Mouse (Mus musculus) liver, embryonic 12.5 days (tissue): ENCODE measurements around the gene Copz2. TPM values are rescaled to one million over a fixed set of nuclear protein-coding genes. Genes with fewer than 3 reads are reported as not detected.
"Not testable (repeated sequence)": the region's sequence is repeated elsewhere in the genome, so short reads cannot be mapped to it uniquely, and the experiment has no call there.

ENCODE experiments used
- ATAC-seq: fragments of 200-750 bp; cut with Nextera tagmentation; 2 replicates; pipeline ENCODE4 v1.8.0; 2017; ENCODE audit warnings: moderate number of reproducible peaks, mild to moderate bottlenecking, moderate library complexity
- H3K27ac ChIP-seq: fragments of 300-500 bp; sonication (generic); 2 replicates; pipeline ENCODE4 v1.5.1; 2016; ENCODE audit warnings: mild to moderate bottlenecking
- H3K27me3 ChIP-seq: fragments of 300-500 bp; sonication (generic); replicated peaks from 2 replicates; pipeline ENCODE4 v1.6.1; 2016; ENCODE audit warnings: mild to moderate bottlenecking, moderate library complexity
- H3K36me3 ChIP-seq: fragments of 300-500 bp; sonication (generic); 2 replicates; pipeline ENCODE4 v1.6.1; 2016; ENCODE audit warnings: mild to moderate bottlenecking, moderate library complexity
- H3K4me1 ChIP-seq: fragments of 300-500 bp; sonication (generic); 2 replicates; pipeline ENCODE4 v1.6.1; 2016
- H3K4me2 ChIP-seq: fragments of 300-500 bp; sonication (generic); 2 replicates; pipeline ENCODE4 v1.6.1; 2016; ENCODE audit warnings: mild to moderate bottlenecking, moderate library complexity
- H3K4me3 ChIP-seq: fragments of 300-500 bp; sonication (generic); 2 replicates; pipeline ENCODE4 v1.5.1; 2016; ENCODE audit warnings: mild to moderate bottlenecking, moderate library complexity
- H3K9ac ChIP-seq: fragments of 300-500 bp; sonication (generic); 2 replicates; pipeline ENCODE4 v1.6.1; 2016; ENCODE audit warnings: mild to moderate bottlenecking, moderate library complexity
- H3K9me3 ChIP-seq: fragments of 300-500 bp; sonication (generic); replicated peaks from 2 replicates; pipeline ENCODE4 v1.6.1; 2016; ENCODE audit warnings: mild to moderate bottlenecking, moderate library complexity
- WGBS: fragments of 180-500 bp; shearing (Covaris S2); methylation state at CpG from one replicate; pipeline ENCODE4 v1.1.7; 2016; ENCODE audit not compliant: insufficient replicate concordance; 5-methylcytosine and 5-hydroxymethylcytosine counted together
- polyA plus RNA-seq: library from polyadenylated mRNA; unstranded; fragments of >200 nt; fragmentation: Nextera tagmentation; extraction: Ambion mirVana; gene quantifications from 2 replicates; pipeline ENCODE4 v1.2.1, GENCODE M21; 2016

Copz2 gene
- 25.6 and 26.7 TPM in 2 replicates for polyA plus RNA-seq

DNA sequence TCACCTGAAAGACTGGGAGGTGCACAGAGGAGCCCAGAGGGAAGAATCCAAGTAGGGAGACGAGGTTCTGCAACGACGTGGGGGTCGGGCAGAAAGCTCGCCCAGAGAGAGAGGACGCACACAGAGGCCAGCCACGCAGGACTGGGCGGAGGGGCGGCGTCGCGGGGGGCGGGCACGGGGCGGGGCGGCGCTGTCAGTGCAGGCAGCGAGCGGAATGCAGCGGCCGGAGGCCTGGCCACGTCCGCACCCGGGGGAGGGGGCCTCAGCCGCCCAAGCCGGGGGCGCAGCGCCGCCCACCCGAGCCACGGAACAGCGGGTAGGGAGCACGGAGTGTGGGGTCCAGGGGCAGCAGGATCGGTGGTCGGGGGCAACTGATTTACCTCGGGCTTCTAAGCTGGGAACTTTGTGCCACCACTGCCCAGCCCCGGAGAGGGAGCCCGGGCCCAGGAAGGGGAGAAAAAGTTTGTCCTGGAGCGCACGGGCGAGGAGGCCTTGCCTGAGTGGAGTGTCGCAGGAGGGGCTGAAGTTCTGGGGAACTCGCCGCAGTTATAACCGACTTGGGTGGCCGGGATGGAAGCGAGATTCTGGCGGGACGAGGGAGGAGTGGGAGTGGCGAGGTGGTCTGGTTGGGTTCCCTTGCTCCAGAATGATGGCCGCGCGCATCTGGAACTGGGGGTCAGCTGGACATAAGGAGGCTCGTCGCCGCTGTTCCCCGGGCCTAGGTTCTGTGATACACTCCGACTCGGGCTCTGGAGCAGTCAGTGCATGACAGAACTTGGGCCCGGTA, at the start of gene Copz2:
Gene Copz2, plus strand, starts transcription at position 190 of the 787 bp plus-strand sequence.
- WGBS = 2% methylated on average over 60 of the region's 60 CpGs

DNA sequence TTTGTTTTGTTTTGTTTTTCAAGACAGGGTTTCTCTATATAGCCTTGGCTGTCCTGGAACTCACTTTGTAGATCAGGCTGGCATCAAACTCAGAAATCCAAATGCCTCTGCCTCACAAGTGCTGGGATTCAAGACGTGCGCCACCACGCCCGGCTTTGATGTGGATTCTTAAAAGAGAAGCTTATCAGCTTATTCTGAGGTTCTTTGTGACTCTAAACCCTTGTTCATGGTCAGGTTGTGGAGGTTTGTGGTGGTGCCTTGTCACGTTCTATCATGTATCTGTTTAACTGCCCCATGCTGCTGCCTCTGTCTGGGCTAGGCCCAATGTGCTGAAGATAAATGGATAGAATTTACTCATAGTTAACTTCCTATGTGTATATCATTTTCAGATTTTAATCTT, 44.1 kb upstream of the Copz2 start:
- ATAC-seq = no peak
- Histone ChIP-seq H3K27ac (no peak overlapping the region), H3K4me1 (no peaks in the 10 kb centered on the region), H3K4me2 (no peak overlapping the region), H3K4me3 (no peak overlapping the region), H3K36me3 (peaks cover 98% of the 10 kb centered on the region), H3K27me3 (no peaks in the 10 kb centered on the region), H3K9ac (no peak overlapping the region), H3K9me3 (no peaks in the 10 kb centered on the region)
- WGBS = 83% methylated on average over 5 of the region's 5 CpGs

More for the DNA sequence above, at the start of gene Copz2:
- H3K4me1 ChIP-seq = peaks cover 12% of the 10 kb centered on the region
- H3K27me3 ChIP-seq = peaks cover 41% of the 10 kb centered on the region
- H3K9me3 ChIP-seq = no peaks in the 10 kb centered on the region
- peak within 1 kb of the TSS; percentile 82 for H3K4me2 ChIP-seq
- H3K36me3 ChIP-seq = no peaks in the 10 kb centered on the region
- H3K27ac ChIP-seq = no peak within 1 kb of the TSS
- ATAC-seq = peak; percentile 51; the same call in 1 of the 2 replicates
- H3K9ac ChIP-seq = peak within 1 kb of the TSS; percentile 57
- H3K4me3 ChIP-seq = peak within 1 kb of the TSS; percentile 58

DNA sequence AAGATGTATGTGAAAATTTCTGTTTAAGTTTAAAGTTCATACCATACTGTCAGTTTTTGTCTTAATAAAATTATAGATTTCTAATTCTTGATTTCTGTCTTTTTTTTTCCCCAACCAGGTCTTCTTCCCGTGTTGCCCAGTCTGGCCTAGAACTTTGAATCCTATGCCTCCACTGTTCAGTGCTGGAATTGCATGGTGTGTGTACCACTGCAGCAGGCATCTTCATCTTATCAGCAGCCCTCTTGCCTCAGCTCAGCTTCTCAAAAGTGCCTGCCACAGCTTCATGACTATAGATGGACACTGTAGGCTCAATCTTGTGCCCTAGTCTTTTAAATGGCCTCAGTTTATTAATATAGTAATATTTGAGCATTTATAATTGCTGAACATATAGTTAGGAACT, 41.6 kb upstream of the Copz2 start:
- H3K36me3 ChIP-seq = peaks cover 97% of the 10 kb centered on the region
- H3K4me3 ChIP-seq = no peak overlapping the region
- H3K4me2 ChIP-seq = no peak overlapping the region
- 41% methylated on average over 1 of the region's 1 CpGs for WGBS
- H3K9ac ChIP-seq = no peak overlapping the region
- no peak overlapping the region for H3K27ac ChIP-seq
- no peak for ATAC-seq
- no peaks in the 10 kb centered on the region for H3K4me1 ChIP-seq
- no peaks in the 10 kb centered on the region for H3K27me3 ChIP-seq
- no peaks in the 10 kb centered on the region for H3K9me3 ChIP-seq

DNA sequence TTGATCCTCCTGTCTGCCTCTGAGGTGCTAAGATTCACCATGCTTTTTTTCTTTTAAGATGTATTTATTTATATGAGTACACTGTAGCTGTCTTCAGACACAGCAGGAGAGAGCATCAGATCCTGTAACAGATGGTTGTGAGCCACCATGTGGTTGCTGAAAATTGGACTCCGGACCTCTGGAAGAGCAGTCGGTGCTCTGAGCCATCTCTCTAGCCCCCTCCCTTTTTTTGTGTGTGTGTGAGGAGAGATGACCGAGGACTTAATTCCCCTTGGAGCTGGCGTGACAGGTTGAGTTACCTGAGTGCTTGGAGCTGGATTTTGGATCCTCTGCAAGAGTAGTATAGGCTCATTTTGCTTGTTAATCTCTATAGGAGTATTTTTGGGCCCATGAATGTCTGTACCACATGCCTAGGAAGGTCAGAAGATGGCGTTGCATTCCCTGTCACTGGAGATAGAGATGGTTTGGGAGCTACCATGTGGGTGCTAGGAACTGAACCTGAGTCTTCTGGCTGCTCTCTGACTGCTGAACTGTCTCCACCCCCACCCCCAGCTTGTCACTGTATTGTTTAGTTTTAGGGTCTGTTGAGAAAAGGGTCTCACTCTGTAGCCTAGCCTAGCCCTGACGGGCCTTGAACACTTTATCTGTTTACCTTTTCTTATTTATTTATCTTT, 40.0 kb upstream of the Copz2 start:
- Histone ChIP-seq H3K9me3 (no peaks in the 10 kb centered on the region), H3K27ac (no peak overlapping the region), H3K36me3 (peaks cover 96% of the 10 kb centered on the region), H3K4me1 (no peaks in the 10 kb centered on the region), H3K27me3 (no peaks in the 10 kb centered on the region), H3K4me3 (no peak overlapping the region), H3K4me2 (no peak overlapping the region), H3K9ac (no peak overlapping the region)
- no peak for ATAC-seq
- WGBS = 90% methylated on average over 6 of the region's 6 CpGs

DNA sequence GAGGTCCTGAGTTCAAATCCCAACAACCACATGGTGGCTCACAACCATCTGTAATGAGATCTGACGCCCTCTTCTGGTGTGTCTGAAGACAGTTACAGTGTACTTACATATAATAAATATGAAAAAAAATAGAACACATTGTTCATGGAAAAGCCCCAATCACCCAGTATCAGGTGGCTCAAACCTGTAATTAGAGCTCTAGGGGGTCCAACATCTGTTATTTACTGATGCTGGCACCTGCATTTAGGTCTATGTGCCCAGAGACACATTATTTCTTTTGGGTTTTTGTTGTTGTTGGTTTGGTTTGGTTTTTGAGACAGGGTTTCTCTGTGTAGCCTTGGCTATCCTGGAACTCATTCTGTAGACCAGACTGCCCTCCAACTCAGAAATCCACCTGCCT, 38.5 kb upstream of the Copz2 start:
- 71% methylated on average over 1 of the region's 1 CpGs for WGBS
- H3K4me1 ChIP-seq, H3K9ac ChIP-seq, ATAC-seq, H3K4me2 ChIP-seq, H3K27ac ChIP-seq, H3K27me3 ChIP-seq, H3K9me3 ChIP-seq, H3K4me3 ChIP-seq: not testable (repeated sequence)
- H3K36me3 ChIP-seq = peaks cover 96% of the 10 kb centered on the region

DNA sequence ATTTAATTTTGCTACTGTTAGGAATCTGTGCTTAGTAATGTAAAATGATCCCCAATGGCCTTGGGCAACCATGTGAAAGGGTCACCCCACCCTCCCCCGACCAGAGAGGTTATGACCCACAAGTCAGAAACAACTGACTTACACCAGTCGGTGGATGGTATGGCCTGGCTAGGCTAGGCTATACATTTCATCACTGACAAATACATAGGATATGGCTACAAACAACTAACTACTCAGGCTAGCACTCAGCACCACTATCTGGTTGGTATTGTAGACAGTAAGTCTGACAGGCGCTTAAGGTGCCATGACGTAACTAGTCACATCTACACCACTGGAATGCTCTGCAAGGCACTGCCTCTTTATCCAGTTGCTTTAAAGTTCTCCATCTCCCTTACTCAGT, 36.2 kb upstream of the Copz2 start:
- no peak for ATAC-seq
- Histone ChIP-seq H3K4me1 (no peaks in the 10 kb centered on the region), H3K4me2 (no peak overlapping the region), H3K4me3 (no peak overlapping the region), H3K27ac (no peak overlapping the region), H3K27me3 (no peaks in the 10 kb centered on the region), H3K9ac (no peak overlapping the region), H3K9me3 (no peaks in the 10 kb centered on the region), H3K36me3 (peaks cover 98% of the 10 kb centered on the region)
- WGBS = 83% methylated on average over 4 of the region's 4 CpGs

DNA sequence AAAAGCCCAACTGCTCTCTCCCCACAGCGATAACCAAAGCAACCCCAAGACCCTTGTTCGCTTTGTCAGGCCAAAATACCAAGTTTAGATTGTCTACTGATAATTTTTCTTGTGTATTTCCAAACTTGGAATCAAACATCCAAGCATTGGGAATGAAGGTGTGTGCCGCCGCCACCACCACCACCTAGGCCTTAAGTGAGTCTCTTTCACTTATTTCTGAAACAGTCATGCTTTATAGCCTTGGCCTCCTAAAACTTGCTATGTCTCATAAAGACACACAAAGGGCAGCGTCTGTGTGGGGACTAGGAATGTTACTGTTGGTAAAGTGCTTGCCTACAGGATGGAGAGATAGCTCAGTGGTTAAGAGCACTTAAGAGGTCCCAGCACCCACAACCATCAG, 35.8 kb upstream of the Copz2 start:
- no peak for ATAC-seq
- Histone ChIP-seq H3K9ac (no peak overlapping the region), H3K27me3 (no peaks in the 10 kb centered on the region), H3K27ac (no peak overlapping the region), H3K9me3 (no peaks in the 10 kb centered on the region), H3K36me3 (peaks cover 98% of the 10 kb centered on the region), H3K4me2 (no peak overlapping the region), H3K4me3 (no peak overlapping the region), H3K4me1 (no peaks in the 10 kb centered on the region)
- 84% methylated on average over 5 of the region's 5 CpGs for WGBS

DNA sequence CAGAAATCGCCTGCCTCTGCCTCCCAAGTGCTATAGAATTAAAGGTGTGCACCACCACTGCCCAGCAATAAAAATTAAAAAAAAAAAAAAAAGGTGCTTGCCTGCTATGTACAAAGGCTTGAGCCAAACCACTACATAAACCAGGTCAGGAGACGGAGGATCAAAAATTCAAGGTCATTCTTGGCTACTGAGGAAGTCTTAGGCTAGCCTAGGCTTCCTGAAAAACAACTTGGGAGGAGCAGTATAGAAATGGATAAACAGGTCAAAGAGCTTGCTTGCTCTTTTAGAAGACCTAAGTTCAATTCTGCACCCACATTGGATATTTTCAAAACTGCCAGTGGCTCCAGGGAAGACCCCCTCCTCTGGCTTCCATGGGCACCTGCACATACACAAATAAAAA, 35.2 kb upstream of the Copz2 start:
- no peak for ATAC-seq
- Histone ChIP-seq H3K27ac (no peak overlapping the region), H3K4me3 (no peak overlapping the region), H3K9ac (no peak overlapping the region), H3K9me3 (no peaks in the 10 kb centered on the region), H3K4me2 (no peak overlapping the region), H3K36me3 (peaks cover 98% of the 10 kb centered on the region), H3K4me1 (no peaks in the 10 kb centered on the region), H3K27me3 (no peaks in the 10 kb centered on the region)
- 76% methylated on average over 2 of the region's 2 CpGs for WGBS

DNA sequence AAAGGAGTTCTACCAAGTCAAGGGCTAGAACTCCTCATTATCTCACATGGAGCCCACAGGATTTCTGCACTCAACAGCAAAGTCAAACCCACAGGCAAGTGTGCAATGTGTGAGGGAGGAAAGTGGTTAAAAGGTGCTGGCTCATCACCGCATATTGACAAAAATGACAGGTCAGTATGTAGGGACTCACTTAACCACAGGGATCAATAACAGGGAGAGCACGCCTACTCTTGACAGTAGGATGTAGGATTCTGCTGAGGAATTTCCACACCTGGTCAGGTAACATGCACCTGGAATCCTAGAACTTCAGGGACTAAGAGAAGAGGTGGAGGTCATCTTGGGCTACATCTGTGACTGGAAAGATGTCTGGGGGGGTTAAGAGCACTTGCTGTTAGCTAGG, 33.8 kb upstream of the Copz2 start:
- Histone ChIP-seq H3K9ac (no peak overlapping the region), H3K4me2 (no peak overlapping the region), H3K4me1 (no peaks in the 10 kb centered on the region), H3K27ac (no peak overlapping the region), H3K36me3 (peaks cover 98% of the 10 kb centered on the region), H3K4me3 (no peak overlapping the region), H3K27me3 (no peaks in the 10 kb centered on the region), H3K9me3 (no peaks in the 10 kb centered on the region)
- WGBS = 83% methylated on average over 2 of the region's 2 CpGs
- ATAC-seq = no peak

DNA sequence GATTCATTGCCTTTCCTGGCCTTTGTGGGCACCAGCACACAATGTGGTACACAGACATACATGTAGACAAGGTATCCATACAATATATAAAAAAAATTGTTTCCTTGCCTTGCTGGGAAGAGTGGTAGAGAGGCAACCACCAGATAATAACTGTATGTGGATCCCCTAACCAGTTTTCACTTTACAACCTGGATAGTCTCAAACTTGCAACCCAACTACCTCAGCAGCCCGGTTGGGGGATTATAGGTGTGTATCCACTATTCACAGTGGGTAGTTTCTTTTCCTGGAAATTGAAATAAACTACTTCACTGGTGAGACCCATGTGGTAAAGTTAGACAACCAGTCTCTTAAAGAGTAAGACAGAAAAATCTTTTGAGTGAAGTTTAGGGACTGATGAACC, 33.2 kb upstream of the Copz2 start:
- Histone ChIP-seq H3K36me3 (peaks cover 98% of the 10 kb centered on the region), H3K27me3 (no peaks in the 10 kb centered on the region), H3K4me1 (no peaks in the 10 kb centered on the region), H3K9me3 (no peaks in the 10 kb centered on the region), H3K4me3 (no peak overlapping the region), H3K9ac (no peak overlapping the region), H3K4me2 (no peak overlapping the region), H3K27ac (no peak overlapping the region)
- ATAC-seq = no peak
- WGBS = 83% methylated on average over 1 of the region's 1 CpGs

DNA sequence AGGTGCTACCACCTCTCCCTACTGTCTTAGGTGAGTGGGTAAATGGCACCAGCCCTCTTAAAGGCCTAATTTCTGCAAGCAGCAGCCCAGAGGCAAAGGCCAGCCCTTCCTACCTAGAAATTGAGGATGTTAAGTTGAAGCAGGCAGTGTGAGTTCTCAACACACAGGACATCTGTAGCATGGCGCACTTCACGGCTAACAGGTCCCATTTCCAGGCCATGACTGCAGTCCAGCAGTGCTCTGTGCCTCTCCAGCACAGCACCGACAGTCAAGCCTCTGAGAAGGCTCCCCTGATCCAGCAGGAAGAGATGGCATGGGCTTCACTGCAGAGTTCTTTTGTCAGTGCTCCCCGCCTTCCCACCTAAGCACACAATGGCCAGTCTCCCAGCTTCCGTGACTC, 32.7 kb upstream of the Copz2 start:
- H3K9me3 ChIP-seq = no peaks in the 10 kb centered on the region
- 92% methylated on average over 5 of the region's 5 CpGs for WGBS
- H3K36me3 ChIP-seq = peaks cover 98% of the 10 kb centered on the region
- no peak overlapping the region for H3K4me3 ChIP-seq
- no peaks in the 10 kb centered on the region for H3K4me1 ChIP-seq
- H3K27ac ChIP-seq = no peak overlapping the region
- no peaks in the 10 kb centered on the region for H3K27me3 ChIP-seq
- no peak overlapping the region for H3K4me2 ChIP-seq
- no peak overlapping the region for H3K9ac ChIP-seq
- no peak for ATAC-seq

DNA sequence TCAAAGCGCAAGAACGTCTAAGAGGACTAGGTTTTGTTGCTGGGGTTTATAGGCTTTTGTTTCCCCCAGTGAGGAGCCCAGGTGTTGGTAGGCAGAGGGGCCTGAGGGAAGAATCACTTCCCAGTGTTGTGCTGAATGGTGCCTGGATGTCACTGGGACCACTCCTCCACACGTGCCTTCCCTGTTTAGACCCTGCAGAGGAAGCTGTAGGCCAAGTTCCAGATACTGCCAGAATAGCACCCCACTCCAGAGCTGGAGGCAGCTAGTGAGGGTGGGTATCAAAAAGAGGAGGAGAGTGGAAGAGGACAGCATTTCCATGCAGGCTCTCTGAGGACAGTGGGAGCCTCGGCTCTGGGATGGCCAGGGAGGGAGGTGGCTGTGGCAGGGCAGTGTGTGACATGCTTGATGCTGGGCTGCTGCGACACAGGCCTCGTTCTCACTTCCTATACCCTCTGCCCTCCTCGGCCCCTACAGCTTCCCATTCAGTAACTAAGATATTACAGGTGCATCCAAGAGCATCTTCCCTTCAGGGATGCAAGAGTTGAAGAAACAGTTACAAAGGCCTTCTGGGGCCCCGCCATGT, 31.5 kb upstream of the Copz2 start:
- Histone ChIP-seq H3K9me3 (no peaks in the 10 kb centered on the region), H3K27ac (no peak overlapping the region), H3K4me1 (peaks cover 7% of the 10 kb centered on the region), H3K9ac (no peak overlapping the region), H3K4me3 (no peak overlapping the region), H3K36me3 (peaks cover 97% of the 10 kb centered on the region), H3K27me3 (no peaks in the 10 kb centered on the region), H3K4me2 (no peak overlapping the region)
- WGBS = 83% methylated on average over 8 of the region's 8 CpGs
- no peak for ATAC-seq
